Mouse (Mus musculus) heart, adult 2 months (tissue): ENCODE data around the gene Birc3.

Experiments used
- CTCF ChIP-seq: fragments of 200-600 bp; IDR thresholded peaks from 2 replicates; pipeline ENCODE4 v1.8.1; 2022; ENCODE audit warnings: antibody characterized with exemption, mild to moderate bottlenecking, moderate library complexity
- POLR2A ChIP-seq: fragments of 200-500 bp; IDR thresholded peaks from 2 replicates; pipeline ENCODE4 v1.6.1; 2011; ENCODE audit warnings: mild to moderate bottlenecking, low read depth, low read length, control low read depth; ENCODE audit not compliant: insufficient read depth

DNA sequence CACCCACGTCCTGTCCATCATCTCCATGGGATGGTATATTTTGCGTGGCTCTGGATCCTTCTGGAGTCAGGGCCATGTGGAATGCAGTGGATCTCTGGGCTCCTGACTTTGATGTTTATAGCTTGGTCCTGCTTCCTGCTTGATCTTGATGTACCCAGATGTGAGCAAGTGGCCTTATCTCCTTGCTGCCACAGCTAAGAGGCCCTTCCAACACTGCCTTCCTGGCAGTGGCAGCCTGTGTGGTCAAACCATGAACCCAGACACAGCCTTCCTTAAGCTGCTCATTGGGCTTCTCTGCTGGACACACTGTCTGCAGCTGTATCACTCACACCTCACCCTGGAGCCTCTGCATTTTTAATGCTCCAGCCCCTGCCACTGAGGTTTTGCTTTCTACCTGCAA lies 30.3 kb upstream of the Birc3 start:
- no peak for TF ChIP-seq POLR2A
- no peak for TF ChIP-seq CTCF
